Mouse (Mus musculus) hindlimb bud, embryonic 11.5 days (tissue): ENCODE data around the gene Tmem38b.

Experiments used
- DNase-seq: peaks from one replicate; pipeline ENCODE4 v3.0.0-alpha.2; 2012; ENCODE audit warnings: low read depth, low spot score; ENCODE audit errors: extremely low spot score

Tmem38b gene

GRCm38 (mm10) chr4:53828914-53829313 is 3.1 kb downstream of the Tmem38b start:
- no peak for DNase-seq

GRCm38 (mm10) chr4:53830016-53830415 is 4.2 kb downstream of the Tmem38b start:
- DNase-seq: no peak

GRCm38 (mm10) chr4:53830579-53830978 is 4.7 kb downstream of the Tmem38b start:
- DNase-seq: no peak

- DNase-seq: no peak
Measured at GRCm38 (mm10) chr4:53832321-53832720, 6.5 kb downstream of the Tmem38b start.

- DNase-seq: no peak
Measured at GRCm38 (mm10) chr4:53836978-53837377, 11.1 kb downstream of the Tmem38b start.

- DNase-seq: no peak
Measured at GRCm38 (mm10) chr4:53840158-53840870, 14.5 kb downstream of the Tmem38b start.

GRCm38 (mm10) chr4:53843553-53843952 is 17.7 kb downstream of the Tmem38b start:
- DNase-seq: no peak

GRCm38 (mm10) chr4:53844835-53845619 is 19.2 kb downstream of the Tmem38b start:
- no peak for DNase-seq

GRCm38 (mm10) chr4:53845656-53846055 is 19.8 kb downstream of the Tmem38b start:
- no peak for DNase-seq

GRCm38 (mm10) chr4:53846326-53846725 is 20.5 kb downstream of the Tmem38b start:
- DNase-seq: no peak

GRCm38 (mm10) chr4:53847541-53847940 is 21.7 kb downstream of the Tmem38b start:
- no peak for DNase-seq

GRCm38 (mm10) chr4:53848308-53848707 is 22.5 kb downstream of the Tmem38b start:
- no peak for DNase-seq

GRCm38 (mm10) chr4:53848816-53849215 is 23.0 kb downstream of the Tmem38b start:
- DNase-seq: no peak

- no peak for DNase-seq
Measured at GRCm38 (mm10) chr4:53849804-53850203, 24.0 kb downstream of the Tmem38b start.

GRCm38 (mm10) chr4:53853333-53853732 is 27.5 kb downstream of the Tmem38b start:
- no peak for DNase-seq

GRCm38 (mm10) chr4:53859944-53860343 is 34.1 kb downstream of the Tmem38b start:
- DNase-seq: no peak

GRCm38 (mm10) chr4:53862101-53862500 is 36.3 kb downstream of the Tmem38b start:
- DNase-seq: no peak

GRCm38 (mm10) chr4:53864098-53864820 is 38.4 kb downstream of the Tmem38b start:
- no peak for DNase-seq

- no peak for DNase-seq
Measured at GRCm38 (mm10) chr4:53866459-53866858, 40.6 kb downstream of the Tmem38b start.

- DNase-seq: no peak
Measured at GRCm38 (mm10) chr4:53878542-53879417, 52.9 kb downstream of the Tmem38b start.
